Mouse (Mus musculus) kidney, adult 18-20 months (tissue): ENCODE results near the gene Vps41.

Source experiments
- DNase-seq: peaks from one replicate; pipeline ENCODE4 v3.0.0; 2021

Gene Vps41

GRCm38 (mm10) chr13:18717185-18717584 lies at the start of gene Vps41:
TSS of gene Vps41 (plus strand) at chr13:18717286.
- DNase-seq: peak; percentile 82

GRCm38 (mm10) chr13:18698518-18699065 lies 18.5 kb upstream of the Vps41 start:
- DNase-seq: no peak

- no peak for DNase-seq
These were observed 5.4 kb upstream of the Vps41 start for GRCm38 (mm10) chr13:18711685-18712084.

- DNase-seq: no peak
These were observed 379 bp upstream of the Vps41 start for GRCm38 (mm10) chr13:18716707-18717106.

- DNase-seq: peak; percentile 9
These were observed 1.4 kb downstream of the Vps41 start for GRCm38 (mm10) chr13:18718461-18718860.

- DNase-seq: no peak
These were observed 13.6 kb downstream of the Vps41 start for GRCm38 (mm10) chr13:18730666-18731065.

- no peak for DNase-seq
These were observed 19.5 kb downstream of the Vps41 start for GRCm38 (mm10) chr13:18736590-18736989.

- DNase-seq: no peak
These were observed 26.6 kb downstream of the Vps41 start for GRCm38 (mm10) chr13:18743575-18744265.

- no peak for DNase-seq
These were observed 27.2 kb downstream of the Vps41 start for GRCm38 (mm10) chr13:18744266-18744652.

- DNase-seq: peak; percentile 11
These were observed 40.9 kb downstream of the Vps41 start for GRCm38 (mm10) chr13:18757958-18758357.

- DNase-seq: no peak
These were observed 42.4 kb downstream of the Vps41 start for GRCm38 (mm10) chr13:18759361-18760056.

GRCm38 (mm10) chr13:18761452-18761851 lies 44.4 kb downstream of the Vps41 start:
- no peak for DNase-seq

- DNase-seq: no peak
These were observed 50.8 kb downstream of the Vps41 start for GRCm38 (mm10) chr13:18767893-18768292.

GRCm38 (mm10) chr13:18768495-18768894 lies 51.4 kb downstream of the Vps41 start:
- DNase-seq: no peak

GRCm38 (mm10) chr13:18773437-18774198 lies 56.5 kb downstream of the Vps41 start:
- no peak for DNase-seq

GRCm38 (mm10) chr13:18781250-18781649 lies 64.2 kb downstream of the Vps41 start:
- DNase-seq: no peak

- DNase-seq: no peak
These were observed 68.6 kb downstream of the Vps41 start for GRCm38 (mm10) chr13:18785702-18786101.

GRCm38 (mm10) chr13:18788040-18788439 lies 71.0 kb downstream of the Vps41 start:
- no peak for DNase-seq

GRCm38 (mm10) chr13:18788689-18789088 lies 71.6 kb downstream of the Vps41 start:
- DNase-seq: no peak

GRCm38 (mm10) chr13:18789662-18790061 lies 72.6 kb downstream of the Vps41 start:
- DNase-seq: no peak

- no peak for DNase-seq
These were observed 73.0 kb downstream of the Vps41 start for GRCm38 (mm10) chr13:18790086-18790485.

GRCm38 (mm10) chr13:18791314-18791713 lies 74.2 kb downstream of the Vps41 start:
- no peak for DNase-seq

- DNase-seq: no peak
These were observed 74.6 kb downstream of the Vps41 start for GRCm38 (mm10) chr13:18791724-18792123.
